Mouse (Mus musculus) liver, adult 2 months (tissue): Measurements from ENCODE around the gene Ttc16. TPM values are rescaled to one million over a fixed set of nuclear protein-coding genes. Genes with fewer than 3 reads are reported as not detected.

Experiments
- DNase-seq: peaks from one replicate; pipeline ENCODE4 v3.0.0-alpha.2; 2011; ENCODE audit warnings: low read depth, low spot score; ENCODE audit errors: extremely low read depth
- H3K27ac ChIP-seq: fragments of 200-500 bp; replicated peaks from 2 replicates; pipeline ENCODE4 v1.5.1; 2012; ENCODE audit warnings: low read depth, mild to moderate bottlenecking, control low read depth, inconsistent platforms, low read length; ENCODE audit not compliant: insufficient read depth
- H3K27me3 ChIP-seq: fragments of 200-500 bp; 2 replicates; pipeline ENCODE4 v1.6.1; 2012; ENCODE audit warnings: mild to moderate bottlenecking, moderate library complexity, low read length, inconsistent platforms; ENCODE audit not compliant: control insufficient read depth, insufficient read depth
- H3K36me3 ChIP-seq: fragments of 200-500 bp; 2 replicates; pipeline ENCODE4 v1.6.1; 2012; ENCODE audit warnings: low read length, inconsistent platforms; ENCODE audit not compliant: control insufficient read depth, insufficient read depth
- H3K4me1 ChIP-seq: fragments of 200-500 bp; 2 replicates; pipeline ENCODE4 v1.6.1; 2011; ENCODE audit warnings: low read length; ENCODE audit not compliant: control insufficient read depth, insufficient read depth
- H3K4me3 ChIP-seq: fragments of 200-500 bp; 2 replicates; pipeline ENCODE4 v1.5.1; 2011; ENCODE audit warnings: low read depth, mild to moderate bottlenecking, control low read depth, low read length, moderate library complexity; ENCODE audit not compliant: insufficient read depth
- H3K79me2 ChIP-seq: fragments of 200-500 bp; 2 replicates; pipeline ENCODE4 v1.6.1; 2012; ENCODE audit warnings: inconsistent platforms, mild to moderate bottlenecking, low read length, moderate library complexity; ENCODE audit not compliant: control insufficient read depth, insufficient read depth
- H3K9ac ChIP-seq: fragments of 200-500 bp; 2 replicates; pipeline ENCODE4 v1.6.1; 2012; ENCODE audit warnings: low read depth, mild to moderate bottlenecking, control low read depth, inconsistent platforms, low read length
- CTCF ChIP-seq: fragments of 200-500 bp; IDR thresholded peaks from 2 replicates; pipeline ENCODE4 v1.5.1; 2011; ENCODE audit warnings: low read depth, low read length, control low read depth
- POLR2A ChIP-seq: fragments of 200-500 bp; IDR thresholded peaks from 2 replicates; pipeline ENCODE4 v1.6.1; 2011; ENCODE audit warnings: low read length, control low read depth; ENCODE audit not compliant: insufficient read depth; ENCODE audit errors: extremely low read depth
- WGBS: fragments of 180-500 bp; shearing (Covaris S2); methylation state at CpG from one replicate; pipeline ENCODE4 v1.1.7; 2018; 5-methylcytosine and 5-hydroxymethylcytosine counted together
- polyA plus RNA-seq: library from polyadenylated mRNA; depleted of rRNA; stranded (reverse); fragments of >200 nt; gene quantifications from 2 replicates; pipeline ENCODE4 v1.2.3, GENCODE M21; 2012; rRNA removed
- total RNA-seq: library from RNA; depleted of rRNA; stranded (reverse); fragments of >200 nt; gene quantifications from 2 replicates; pipeline ENCODE4 v1.2.3, GENCODE M21; 2014; rRNA removed

Ttc16 gene
- under 0.01 and 0.07 TPM in 2 replicates for total RNA-seq
- 0.10 and 0.22 TPM in 2 replicates for polyA plus RNA-seq

- Histone ChIP-seq H3K36me3 (no peaks in the 10 kb centered on the region), H3K27ac (peak within 1 kb of the TSS; percentile 51), H3K4me1 (peaks cover 5% of the 10 kb centered on the region), H3K27me3 (no peaks in the 10 kb centered on the region), H3K79me2 (no peaks in the 10 kb centered on the region), H3K9ac (peak within 1 kb of the TSS; percentile 41), H3K4me3 (peak within 1 kb of the TSS; percentile 59)
- WGBS = under 1% methylated on average over 46 of the region's 46 CpGs
- DNase-seq = peak; percentile 88
- TF ChIP-seq POLR2A (no peak), CTCF (no peak)
Observed at GRCm38 (mm10) chr2:32775359-32776074, at the start of gene Ttc16, which contains the start of gene Ptrh1. Ttc16 (minus strand) TSS chr2:32775633. Ptrh1 (plus strand) TSS chr2:32775786.

- H3K27me3 ChIP-seq = no peaks in the 10 kb centered on the region
- DNase-seq = no peak
- no peaks in the 10 kb centered on the region for H3K36me3 ChIP-seq
- H3K4me3 ChIP-seq = no peak overlapping the region
- H3K79me2 ChIP-seq = no peaks in the 10 kb centered on the region
- TF ChIP-seq CTCF = no peak
- no peak for TF ChIP-seq POLR2A
- 88% methylated on average over 1 of the region's 1 CpGs for WGBS
- H3K4me1 ChIP-seq = peaks cover 2% of the 10 kb centered on the region; the same call in 1 of the 2 replicates
- no peak overlapping the region for H3K27ac ChIP-seq
- H3K9ac ChIP-seq = no peak overlapping the region
Observed at GRCm38 (mm10) chr2:32824778-32825177, 49.3 kb upstream of the Ttc16 start.

- 72% methylated on average over 8 of the region's 8 CpGs for WGBS
- DNase-seq = no peak
- H3K36me3 ChIP-seq = no peaks in the 10 kb centered on the region
- no peak overlapping the region for H3K27ac ChIP-seq
- H3K79me2 ChIP-seq = no peaks in the 10 kb centered on the region
- peaks cover 2% of the 10 kb centered on the region; the same call in 1 of the 2 replicates for H3K4me1 ChIP-seq
- no peak overlapping the region for H3K9ac ChIP-seq
- TF ChIP-seq POLR2A (no peak), CTCF (no peak)
- H3K4me3 ChIP-seq = no peak overlapping the region
- no peaks in the 10 kb centered on the region for H3K27me3 ChIP-seq
Observed at GRCm38 (mm10) chr2:32824181-32824580, 48.7 kb upstream of the Ttc16 start.

GRCm38 (mm10) chr2:32823579-32824154, 48.2 kb upstream of the Ttc16 start:
- H3K4me3 ChIP-seq = no peak overlapping the region
- no peak overlapping the region for H3K27ac ChIP-seq
- H3K9ac ChIP-seq = no peak overlapping the region
- H3K27me3 ChIP-seq = no peaks in the 10 kb centered on the region
- H3K4me1 ChIP-seq = peaks cover 2% of the 10 kb centered on the region; the same call in 1 of the 2 replicates
- no peak for TF ChIP-seq CTCF
- TF ChIP-seq POLR2A = no peak
- H3K79me2 ChIP-seq = no peaks in the 10 kb centered on the region
- 83% methylated on average over 8 of the region's 8 CpGs for WGBS
- H3K36me3 ChIP-seq = no peaks in the 10 kb centered on the region
- DNase-seq = no peak

GRCm38 (mm10) chr2:32823153-32823552, 47.7 kb upstream of the Ttc16 start:
- no peak for DNase-seq
- TF ChIP-seq CTCF (no peak), POLR2A (no peak)
- no peak overlapping the region for H3K9ac ChIP-seq
- no peaks in the 10 kb centered on the region for H3K79me2 ChIP-seq
- H3K36me3 ChIP-seq = no peaks in the 10 kb centered on the region
- H3K27ac ChIP-seq = no peak overlapping the region
- peaks cover 2% of the 10 kb centered on the region; the same call in 1 of the 2 replicates for H3K4me1 ChIP-seq
- no peaks in the 10 kb centered on the region for H3K27me3 ChIP-seq
- no peak overlapping the region for H3K4me3 ChIP-seq
- WGBS = 68% methylated on average over 11 of the region's 11 CpGs

- Histone ChIP-seq H3K27me3 (no peaks in the 10 kb centered on the region), H3K4me3 (no peak overlapping the region), H3K9ac (no peak overlapping the region), H3K36me3 (no peaks in the 10 kb centered on the region), H3K4me1 (peaks cover 2% of the 10 kb centered on the region; the same call in 1 of the 2 replicates), H3K79me2 (no peaks in the 10 kb centered on the region), H3K27ac (no peak overlapping the region)
- TF ChIP-seq POLR2A (no peak), CTCF (no peak)
- 78% methylated on average over 6 of the region's 6 CpGs for WGBS
- DNase-seq = no peak
Observed at GRCm38 (mm10) chr2:32822643-32823042, 47.2 kb upstream of the Ttc16 start.
